Mouse (Mus musculus): ENCODE data around the gene Fv1.
A peak's percentile ranks its signal among the peaks of the same experiment; 100 is the strongest.

The Fv1 gene

DNA sequence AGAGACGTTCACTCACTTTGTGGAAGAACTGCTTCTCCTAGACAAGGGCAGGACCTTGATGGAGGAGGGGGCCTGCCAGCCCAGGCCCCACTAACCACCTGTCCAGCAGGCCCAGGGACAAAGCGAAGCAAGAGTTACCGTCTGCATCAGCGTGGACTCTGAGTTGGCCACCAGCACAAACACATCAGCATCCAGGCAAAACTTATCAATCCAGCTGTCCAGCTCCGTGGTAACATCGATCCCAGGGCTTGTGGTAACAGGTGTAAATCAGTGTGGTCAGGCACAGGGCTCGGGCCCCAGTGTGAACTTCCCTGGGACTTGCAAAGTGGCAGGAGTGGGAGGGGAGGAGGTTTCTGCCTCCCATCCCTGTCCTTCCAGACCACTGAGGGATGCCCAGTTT lies 18.5 kb downstream of the Fv1 start:
- no peak for DNase-seq

DNA sequence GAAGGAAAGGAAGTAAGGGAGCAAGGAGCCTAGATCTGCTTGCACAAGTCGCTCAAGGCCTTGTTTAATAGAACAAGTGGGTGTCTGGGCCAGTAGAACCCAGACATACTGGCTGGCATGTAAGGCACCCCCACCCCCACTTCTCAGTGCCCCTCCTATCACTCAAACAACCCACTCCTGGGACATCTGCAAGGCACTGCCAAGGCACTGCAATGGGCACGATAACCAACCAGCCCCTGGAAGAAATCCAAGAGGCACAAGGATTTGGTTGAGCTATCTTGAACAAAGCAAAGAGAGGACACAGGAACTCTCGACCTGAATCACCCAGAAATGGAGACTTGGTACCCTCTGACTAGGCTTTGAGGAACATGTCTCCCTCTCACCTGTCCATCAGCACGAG lies 19.5 kb downstream of the Fv1 start:
- no peak for DNase-seq

DNA sequence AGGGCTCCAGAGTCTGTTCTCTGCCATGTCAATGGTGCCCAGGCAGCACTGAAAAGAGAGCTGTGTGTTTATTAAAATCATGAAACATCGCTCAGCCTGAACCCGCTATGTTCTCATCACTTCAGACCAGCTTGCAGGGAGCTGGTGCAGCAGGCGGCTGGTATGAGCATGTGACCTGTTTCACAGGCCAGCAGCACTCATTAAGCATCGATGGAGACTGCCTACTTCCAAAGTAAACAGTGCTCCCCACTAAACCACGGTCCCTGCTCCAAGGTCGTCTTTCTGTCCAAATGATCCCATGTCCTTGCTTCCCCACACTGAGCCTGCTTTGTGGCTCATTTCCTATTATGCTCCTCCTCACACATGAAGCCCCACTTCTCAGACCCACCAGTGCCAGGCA lies 21.6 kb downstream of the Fv1 start:
- DNase-seq: no peak

DNA sequence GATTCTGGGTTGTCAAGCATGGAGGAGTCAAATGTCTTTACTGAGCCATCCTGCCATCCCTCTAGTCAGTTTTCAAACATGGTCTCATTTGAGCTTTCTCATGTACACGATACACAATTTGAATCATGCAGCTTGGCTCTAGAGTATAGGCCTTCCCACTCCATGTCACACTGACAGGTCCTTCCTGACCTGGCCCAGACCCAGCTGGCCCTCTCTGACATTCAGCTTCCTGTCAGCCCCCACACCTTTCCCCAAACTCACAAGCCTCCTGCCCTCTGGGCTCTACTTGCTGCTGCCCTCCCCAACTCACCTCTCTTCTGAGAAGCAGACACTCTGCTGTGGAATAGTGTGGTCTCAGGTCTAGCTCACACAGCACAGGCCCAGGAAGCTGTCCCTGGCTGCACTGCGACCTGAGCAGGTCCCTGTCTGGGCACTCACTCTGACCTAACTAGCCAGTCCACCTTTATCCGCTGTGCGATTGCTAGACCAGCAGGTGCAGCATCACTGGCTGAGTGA lies 27.1 kb downstream of the Fv1 start:
- DNase-seq: no peak

DNA sequence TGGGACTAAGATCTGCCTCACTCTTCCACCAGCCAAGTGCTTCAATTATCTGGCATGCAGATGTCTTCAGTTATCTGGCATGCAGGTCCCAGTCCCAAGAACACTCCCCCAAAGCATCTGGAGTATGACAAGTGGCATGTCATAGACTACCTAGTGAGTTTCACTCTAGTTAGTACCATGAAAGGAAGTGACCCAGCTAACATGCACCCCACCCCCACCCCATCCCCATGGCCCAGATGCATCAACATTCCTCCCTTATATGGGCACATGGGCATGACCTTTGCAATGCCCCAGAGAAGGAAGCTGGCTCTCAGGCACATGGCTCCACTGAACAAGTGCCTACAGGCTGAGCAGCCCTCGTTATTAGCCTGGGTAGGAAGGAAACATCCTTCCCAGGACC lies 27.6 kb downstream of the Fv1 start:
- DNase-seq: no peak

DNA sequence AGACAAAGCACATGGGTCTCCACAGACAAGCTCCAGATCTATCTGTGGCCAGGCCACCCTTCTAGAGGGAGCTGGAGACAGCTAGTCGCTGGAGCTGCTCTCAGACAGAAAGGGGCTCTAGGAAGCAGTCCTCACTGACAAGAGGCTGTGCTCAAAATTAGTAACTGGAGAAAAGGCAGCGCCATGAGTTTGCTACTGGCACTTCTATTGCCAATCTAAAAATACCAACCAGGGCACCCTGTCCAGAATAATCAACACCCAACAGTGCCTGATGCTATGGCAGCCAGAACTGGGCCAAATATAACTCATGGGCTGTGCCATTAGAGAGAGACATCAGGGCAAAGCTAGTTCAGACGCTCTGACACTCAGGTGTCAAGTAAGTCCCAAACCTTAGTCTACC lies 28.6 kb downstream of the Fv1 start:
- no peak for DNase-seq

DNA sequence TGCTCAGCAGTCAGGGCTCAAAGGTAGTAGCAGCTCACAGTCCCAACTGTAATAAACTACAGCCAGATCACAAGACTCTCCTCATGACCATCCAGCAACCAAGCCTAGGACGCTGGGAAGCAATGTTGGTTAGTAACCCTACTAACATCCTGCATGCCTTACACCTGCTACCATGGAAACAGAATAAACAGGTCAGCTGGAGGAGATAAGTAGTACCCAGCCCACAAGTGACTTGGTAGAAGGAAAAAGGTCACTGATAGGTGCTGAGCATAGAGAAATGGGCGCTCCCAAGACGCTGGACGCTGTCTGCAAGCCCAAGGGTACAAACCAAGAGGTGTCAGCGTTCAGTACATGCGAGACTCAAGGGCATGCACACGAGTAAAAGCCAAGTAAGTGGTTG lies 31.7 kb downstream of the Fv1 start:
- no peak for DNase-seq

DNA sequence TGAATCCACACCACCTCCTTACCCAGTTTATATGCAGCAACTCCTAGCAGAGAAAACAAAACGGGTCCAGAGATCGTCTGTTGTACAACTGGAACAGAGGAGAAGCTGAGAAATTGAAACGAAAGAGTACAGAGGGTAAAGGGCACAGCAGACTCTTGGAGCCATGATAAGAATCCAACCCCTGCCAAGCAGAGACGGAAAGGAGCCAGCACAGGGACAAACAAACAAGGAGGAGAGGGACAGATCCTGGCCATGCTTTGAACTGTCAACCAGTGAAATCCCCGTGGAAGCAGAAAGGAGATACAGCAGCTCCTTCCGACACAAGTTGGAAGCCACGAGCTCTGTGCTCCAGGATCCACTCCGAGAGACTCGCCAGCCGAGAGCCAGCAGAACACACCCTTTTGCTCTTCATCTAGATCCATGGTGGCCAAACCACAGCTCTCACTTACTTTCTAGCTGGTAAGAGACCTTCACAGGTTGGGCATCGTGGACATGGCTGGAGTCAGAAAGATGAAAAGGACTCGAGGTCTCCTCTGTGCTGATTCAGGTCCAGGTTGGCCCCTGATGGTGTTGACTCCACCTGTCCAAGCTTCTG lies 34.2 kb downstream of the Fv1 start:
- no peak for DNase-seq

DNA sequence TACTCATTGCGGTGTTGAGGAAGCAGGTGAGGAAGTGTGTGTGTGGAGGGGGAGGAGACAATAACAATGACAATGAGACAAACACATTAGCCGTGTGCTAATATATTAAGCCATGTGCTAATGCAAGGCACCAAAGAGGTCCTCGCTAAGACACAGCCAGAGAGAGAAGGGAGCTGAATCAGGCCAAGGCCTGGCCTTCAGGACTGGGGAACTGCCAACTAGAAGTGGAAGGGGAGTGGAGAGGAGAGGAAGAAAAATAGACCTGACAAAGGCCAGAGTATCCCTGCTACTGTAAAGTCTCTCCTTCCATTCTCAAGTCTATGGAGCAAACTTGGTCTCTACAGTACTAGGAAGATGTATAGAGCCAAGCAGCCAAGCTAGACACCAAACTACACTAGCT lies 34.8 kb downstream of the Fv1 start:
- no peak for DNase-seq

DNA sequence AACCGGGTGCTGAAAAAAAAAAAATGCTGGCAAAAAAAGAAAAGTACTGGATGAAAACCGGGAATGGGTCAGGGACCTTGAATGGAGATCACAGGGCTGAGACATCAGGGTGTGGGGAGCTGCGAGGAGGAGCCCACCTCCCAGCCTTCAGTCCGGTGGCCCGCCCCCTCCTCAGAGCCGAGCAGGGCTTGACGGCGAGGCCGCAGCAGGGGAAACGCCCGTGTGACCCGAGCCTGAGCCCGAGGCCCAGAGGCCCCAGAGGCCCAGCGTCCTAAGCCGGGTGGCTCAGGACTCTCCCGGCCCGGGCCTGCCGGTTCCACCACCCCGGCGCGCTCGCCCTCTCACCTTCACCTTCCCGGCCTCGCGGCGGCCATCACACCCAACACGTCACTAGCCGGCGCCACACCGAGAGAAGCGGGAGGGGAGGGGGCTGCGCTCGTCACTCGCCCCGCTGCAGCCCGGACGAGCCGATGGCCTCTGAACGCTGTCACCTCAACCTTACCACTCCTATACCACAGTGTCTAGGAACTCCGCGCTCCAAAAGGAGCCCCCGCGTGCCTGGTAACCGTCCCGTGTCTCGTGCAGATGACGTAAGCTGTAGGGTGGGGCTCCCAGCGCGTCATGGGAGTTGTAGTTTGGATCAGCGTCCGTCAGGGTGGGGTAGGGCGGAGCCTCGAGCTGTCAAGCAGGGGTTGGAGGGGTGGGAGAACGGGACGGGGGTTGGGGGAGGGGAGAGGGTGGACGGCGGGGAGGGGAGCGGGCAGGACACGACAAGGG lies 35.7 kb downstream of the Fv1 start, which contains the start of gene Mfn2:
Gene Mfn2, minus strand, starts transcription at position 392 of the 777 bp plus-strand sequence.
- DNase-seq: peak; percentile 77 to 85

DNA sequence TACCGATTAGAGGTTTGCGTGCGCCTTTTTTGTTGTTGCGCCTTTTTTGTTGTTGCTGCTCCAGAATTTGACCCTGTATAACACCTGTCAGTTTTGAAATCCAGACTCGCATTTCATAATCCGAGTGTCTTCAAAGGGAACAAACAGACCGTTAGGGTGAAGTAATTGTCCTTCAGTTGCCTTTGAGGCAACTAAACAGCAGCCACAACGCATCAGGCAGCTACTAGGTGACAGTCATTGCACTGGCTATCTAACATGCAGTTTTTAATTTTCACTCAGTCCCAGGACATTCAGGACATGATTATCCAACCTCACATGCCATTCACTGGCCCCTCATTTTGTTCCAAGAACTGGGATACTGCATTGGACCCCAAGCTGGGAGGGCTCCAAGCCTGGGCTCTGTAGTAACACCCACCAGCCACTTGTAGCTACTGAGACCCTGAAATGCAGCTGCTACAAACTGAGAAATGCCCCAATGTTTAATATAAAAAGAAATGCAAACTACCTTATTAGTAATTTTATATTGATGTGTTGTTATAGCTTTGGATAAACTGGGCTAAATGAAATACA lies 36.4 kb downstream of the Fv1 start:
- no peak for DNase-seq

DNA sequence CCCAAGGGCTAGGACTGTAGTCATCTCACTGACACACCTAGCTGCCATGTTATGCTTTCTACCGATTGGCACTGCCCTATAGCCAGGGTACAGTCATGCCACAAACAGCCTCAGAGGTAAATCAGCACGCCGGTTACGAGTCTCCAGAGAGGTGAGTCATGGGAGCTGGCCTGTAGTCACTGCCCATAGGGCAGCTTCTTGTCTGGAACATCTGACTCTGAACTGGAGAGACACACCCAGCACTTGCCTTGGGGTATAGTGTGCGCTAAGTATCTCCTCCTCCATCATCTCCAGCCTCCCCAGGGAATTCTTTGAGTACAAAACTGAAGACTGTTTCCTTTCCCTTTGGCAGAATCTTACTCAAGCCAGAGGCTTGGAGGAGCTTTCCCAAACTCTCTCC lies 37.5 kb downstream of the Fv1 start:
- DNase-seq: no peak

DNA sequence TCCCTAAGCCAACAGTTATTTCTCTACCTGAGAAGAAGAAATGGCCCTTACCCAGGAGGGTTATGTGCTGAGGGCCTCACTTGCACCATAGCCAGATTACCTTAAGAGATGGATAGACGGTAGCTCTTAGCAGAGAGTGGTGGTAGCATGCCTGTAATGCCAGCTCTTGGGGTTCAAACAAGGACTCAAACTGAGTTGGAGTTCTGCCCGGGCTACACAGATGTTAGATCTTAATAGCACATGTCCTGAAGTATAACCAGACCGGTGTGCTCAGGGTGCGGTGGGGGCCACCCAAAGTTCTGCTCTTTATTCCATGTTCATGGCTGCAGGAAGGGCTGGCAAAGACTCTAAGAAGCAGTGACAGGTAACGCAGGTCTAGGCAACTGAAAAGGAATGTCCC lies 40.7 kb downstream of the Fv1 start:
- no peak for DNase-seq

DNA sequence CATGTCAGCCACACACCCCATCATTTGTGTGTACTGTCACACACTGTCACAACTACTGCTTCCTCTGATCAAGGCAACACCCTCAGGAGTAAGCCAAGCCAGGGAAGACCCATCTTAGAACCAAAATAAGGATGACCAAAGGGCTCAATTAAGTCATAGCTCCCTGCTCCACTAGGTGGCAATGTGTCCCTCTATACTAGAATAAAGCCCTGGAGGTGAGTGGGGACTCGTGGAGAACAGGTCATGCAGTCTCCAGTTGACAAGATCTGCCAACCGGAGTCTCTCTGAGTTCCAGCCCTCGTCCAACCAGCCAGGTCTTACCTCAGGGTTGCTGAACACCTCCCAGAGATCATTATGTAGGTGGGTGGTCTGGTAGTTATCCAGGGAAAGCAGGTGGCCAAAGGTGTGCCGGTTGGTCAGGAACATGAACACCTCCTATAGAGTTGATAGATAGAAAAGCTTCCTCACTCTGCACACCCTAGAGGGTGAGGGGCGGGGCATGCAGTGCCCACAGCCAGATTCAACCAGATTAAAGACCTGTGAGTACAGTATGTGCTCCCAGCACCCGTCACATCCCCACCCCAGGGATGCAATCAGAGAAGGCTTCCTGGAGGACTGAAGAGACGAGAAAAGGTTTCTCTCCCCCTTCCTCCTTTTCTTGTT lies 49.8 kb downstream of the Fv1 start:
- DNase-seq: no peak
